Mouse (Mus musculus) kidney, adult 2 months (tissue): ENCODE data around the gene Kazald1. TPM values are rescaled to one million over a fixed set of nuclear protein-coding genes. Genes with fewer than 3 reads are reported as not detected.

Experiments
- DNase-seq: peaks from one replicate; pipeline ENCODE4 v3.0.0; 2021
- H3K27ac ChIP-seq: fragments of 200-500 bp; 2 replicates; pipeline ENCODE4 v1.5.1; 2012; ENCODE audit warnings: low read depth, low read length, control low read depth, inconsistent platforms; ENCODE audit not compliant: insufficient read depth
- H3K27me3 ChIP-seq: fragments of 200-500 bp; replicated peaks from 2 replicates; pipeline ENCODE4 v1.6.1; 2012; ENCODE audit warnings: mild to moderate bottlenecking, moderate library complexity, low read length, inconsistent platforms; ENCODE audit not compliant: control insufficient read depth, insufficient read depth
- H3K36me3 ChIP-seq: fragments of 200-500 bp; 2 replicates; pipeline ENCODE4 v1.6.1; 2012; ENCODE audit warnings: mild to moderate bottlenecking, moderate library complexity, low read length, inconsistent platforms; ENCODE audit not compliant: control insufficient read depth, insufficient read depth
- H3K4me1 ChIP-seq: fragments of 200-500 bp; 2 replicates; pipeline ENCODE4 v1.6.1; 2011; ENCODE audit warnings: low read length; ENCODE audit not compliant: control insufficient read depth, insufficient read depth
- H3K4me3 ChIP-seq: fragments of 200-500 bp; 2 replicates; pipeline ENCODE4 v1.5.1; 2011; ENCODE audit warnings: mild to moderate bottlenecking, low read depth, low read length, control low read depth; ENCODE audit not compliant: insufficient read depth
- CTCF ChIP-seq: fragments of 200-500 bp; conservative IDR thresholded peaks from 2 replicates; pipeline ENCODE4 v1.5.1; 2011; ENCODE audit warnings: low read depth, mild to moderate bottlenecking, control low read depth, low read length, moderate library complexity, mixed read lengths; ENCODE audit not compliant: insufficient read depth, insufficient read length
- POLR2A ChIP-seq: fragments of 200-500 bp; IDR thresholded peaks from one replicate; pipeline ENCODE4 v1.6.1; 2011; ENCODE audit warnings: low read depth, low read length, control low read depth
- WGBS: fragments of 180-500 bp; shearing (Covaris S2); methylation state at CpG from one replicate; pipeline ENCODE4 v1.1.7; 2018; 5-methylcytosine and 5-hydroxymethylcytosine counted together
- polyA plus RNA-seq: library from polyadenylated mRNA; depleted of rRNA; stranded (reverse); fragments of >200 nt; gene quantifications from 2 replicates; pipeline ENCODE4 v1.2.3, GENCODE M21; 2012; rRNA removed

Gene Kazald1
- polyA plus RNA-seq, 1 experiment = 1.9 TPM

- no peaks in the 10 kb centered on the region for H3K36me3 ChIP-seq
- no peak for DNase-seq
- TF ChIP-seq POLR2A = no peak
- no peak for TF ChIP-seq CTCF
- H3K27ac ChIP-seq = no peak overlapping the region
- H3K27me3 ChIP-seq = no peaks in the 10 kb centered on the region
- H3K4me1 ChIP-seq = no peaks in the 10 kb centered on the region
- H3K4me3 ChIP-seq = no peak overlapping the region
- WGBS = 66% methylated on average over 8 of the region's 8 CpGs
Measured at GRCm38 (mm10) chr19:45110681-45111080, 35.6 kb downstream of the Kazald1 start.

- Histone ChIP-seq H3K36me3 (no peaks in the 10 kb centered on the region), H3K4me1 (no peaks in the 10 kb centered on the region), H3K4me3 (no peak overlapping the region), H3K27me3 (no peaks in the 10 kb centered on the region), H3K27ac (no peak overlapping the region)
- no peak for DNase-seq
- 86% methylated on average over 6 of the region's 6 CpGs for WGBS
- TF ChIP-seq POLR2A (no peak), CTCF (no peak)
Measured at GRCm38 (mm10) chr19:45112444-45112843, 37.4 kb downstream of the Kazald1 start.

GRCm38 (mm10) chr19:45113791-45114460 is 38.9 kb downstream of the Kazald1 start:
- H3K36me3 ChIP-seq = no peaks in the 10 kb centered on the region
- TF ChIP-seq POLR2A (no peak), CTCF (no peak)
- no peaks in the 10 kb centered on the region for H3K27me3 ChIP-seq
- DNase-seq = peak; percentile 31
- H3K4me3 ChIP-seq = no peak overlapping the region
- H3K27ac ChIP-seq = no peak overlapping the region
- 14% methylated on average over 18 of the region's 18 CpGs for WGBS
- H3K4me1 ChIP-seq = no peaks in the 10 kb centered on the region

GRCm38 (mm10) chr19:45114772-45115171 is 39.7 kb downstream of the Kazald1 start:
- Histone ChIP-seq H3K27me3 (no peaks in the 10 kb centered on the region), H3K36me3 (no peaks in the 10 kb centered on the region)

GRCm38 (mm10) chr19:45116798-45117197 is 41.8 kb downstream of the Kazald1 start:
- H3K27ac ChIP-seq = no peak overlapping the region
- no peaks in the 10 kb centered on the region for H3K4me1 ChIP-seq
- no peaks in the 10 kb centered on the region for H3K27me3 ChIP-seq
- H3K36me3 ChIP-seq = no peaks in the 10 kb centered on the region
- H3K4me3 ChIP-seq = no peak overlapping the region
- TF ChIP-seq CTCF = peak; percentile 71
- no peak for TF ChIP-seq POLR2A
- peak; percentile 54 for DNase-seq
- WGBS = 67% methylated on average over 1 of the region's 1 CpGs

More at GRCm38 (mm10) chr19:45114772-45115171, 39.7 kb downstream of the Kazald1 start:
- no peak for DNase-seq
- TF ChIP-seq CTCF = no peak
- 61% methylated on average over 3 of the region's 3 CpGs for WGBS
- Histone ChIP-seq H3K4me1 (no peaks in the 10 kb centered on the region), H3K27ac (no peak overlapping the region), H3K4me3 (no peak overlapping the region)

Other genes starting within 250 kb of the Kazald1 start
- gene Slf2, start 144.1 kb upstream of the Kazald1 start, polyA plus RNA-seq = 10.5 and 31.1 TPM in 2 replicates
- 92.2 and 119 TPM in 2 replicates for gene Sema4g, start 86.1 kb upstream of the Kazald1 start, polyA plus RNA-seq
- 14.8 and 15.0 TPM in 2 replicates for gene Twnk, start 69.6 kb upstream of the Kazald1 start, polyA plus RNA-seq
- gene Mrpl43, start 68.8 kb upstream of the Kazald1 start, polyA plus RNA-seq = 86.5 and 87.9 TPM in 2 replicates
- 54.7 and 74.3 TPM in 2 replicates for gene Lzts2, start 60.8 kb upstream of the Kazald1 start, polyA plus RNA-seq
- gene Pdzd7, start 29.5 kb upstream of the Kazald1 start, polyA plus RNA-seq = 0.74 and 0.99 TPM in 2 replicates
- gene Sfxn3, start 27.7 kb upstream of the Kazald1 start, polyA plus RNA-seq = 20.8 and 23.5 TPM in 2 replicates
- not detected in 2 replicates for gene Tlx1, start 75.4 kb downstream of the Kazald1 start, polyA plus RNA-seq
- 0.06 TPM in 1 of 2 replicates, not detected in the other for gene Lbx1, start 160.6 kb downstream of the Kazald1 start, polyA plus RNA-seq